Mouse (Mus musculus) left cerebral cortex, adult 9 months (tissue): Measurements from ENCODE around the gene Stpg3.

ENCODE experiments used
- DNase-seq, 2 experiments: peaks; one replicate each; pipeline ENCODE4 v3.0.0; 2022; ENCODE audit warnings: low spot score in 2 of 2

Gene Stpg3

GRCm38 (mm10) chr2:25236614-25237013 is 22.2 kb upstream of the Stpg3 start, which contains the start of gene Rnf224:
Gene Rnf224 (minus strand): TSS chr2:25236787.
- DNase-seq = no peak

- DNase-seq = no peak
Measured at GRCm38 (mm10) chr2:25234551-25235220, 20.2 kb upstream of the Stpg3 start.

GRCm38 (mm10) chr2:25234050-25234449 is 19.6 kb upstream of the Stpg3 start, which contains the start of gene Slc34a3:
Gene Slc34a3 (minus strand): TSS chr2:25234364.
- DNase-seq = no peak

- DNase-seq = no peak
Measured at GRCm38 (mm10) chr2:25233421-25233820, 19.0 kb upstream of the Stpg3 start.

GRCm38 (mm10) chr2:25231038-25231437 is 16.6 kb upstream of the Stpg3 start:
- DNase-seq = no peak

GRCm38 (mm10) chr2:25230581-25230980 is 16.1 kb upstream of the Stpg3 start:
- DNase-seq = no peak

- no peak for DNase-seq
Measured at GRCm38 (mm10) chr2:25229582-25229981, 15.1 kb upstream of the Stpg3 start.

GRCm38 (mm10) chr2:25228995-25229530 is 14.6 kb upstream of the Stpg3 start:
- no peak for DNase-seq

GRCm38 (mm10) chr2:25228431-25228889 is 14.0 kb upstream of the Stpg3 start:
- peak in 1 of 2 experiments; percentile 91 for DNase-seq

GRCm38 (mm10) chr2:25227406-25227805 is 13.0 kb upstream of the Stpg3 start:
- DNase-seq = no peak

- DNase-seq = peak in 1 of 2 experiments; percentile 68
Measured at GRCm38 (mm10) chr2:25226864-25227263, 12.4 kb upstream of the Stpg3 start.

- DNase-seq = no peak
Measured at GRCm38 (mm10) chr2:25225811-25226379, 11.5 kb upstream of the Stpg3 start.

- peak; percentile 100 for DNase-seq
Measured at GRCm38 (mm10) chr2:25224766-25225752, 10.6 kb upstream of the Stpg3 start.

GRCm38 (mm10) chr2:25224492-25224765 is 10.0 kb upstream of the Stpg3 start, which contains the start of gene Tubb4b:
Gene Tubb4b (minus strand): TSS chr2:25224702.
- no peak for DNase-seq

GRCm38 (mm10) chr2:25223681-25224491 is 9.4 kb upstream of the Stpg3 start:
- peak in 1 of 2 experiments; percentile 76 for DNase-seq

GRCm38 (mm10) chr2:25221331-25221772 is 6.9 kb upstream of the Stpg3 start:
- DNase-seq = no peak

GRCm38 (mm10) chr2:25218445-25218844 is 4.0 kb upstream of the Stpg3 start, which contains the start of gene Fam166a:
Gene Fam166a (plus strand): TSS chr2:25218745.
- no peak for DNase-seq

GRCm38 (mm10) chr2:25217666-25218065 is 3.2 kb upstream of the Stpg3 start:
- DNase-seq = no peak

- no peak for DNase-seq
Measured at GRCm38 (mm10) chr2:25213266-25213865, 1.1 kb downstream of the Stpg3 start.

- peak in 1 of 2 experiments; percentile 84 for DNase-seq
Measured at GRCm38 (mm10) chr2:25211121-25211670, 3.2 kb downstream of the Stpg3 start, which contains the start of gene Nelfb. Gene Nelfb (minus strand): TSS chr2:25211489.
